Mouse (Mus musculus): Measurements from ENCODE around the gene Hspb7.

The Hspb7 gene

GRCm38 (mm10) chr4:141444451-141445327, 24.1 kb downstream of the Hspb7 start, which contains the start of gene Zbtb17:
TSS of gene Zbtb17 (plus strand) at chr4:141444654.
- peak; percentile 72 to 80 for DNase-seq (ENCODE audit: low spot score in 2 of 2)

- no peak for DNase-seq (ENCODE audit: low spot score in 2 of 2)
Observed at GRCm38 (mm10) chr4:141445328-141445720, 24.7 kb downstream of the Hspb7 start.

DNA sequence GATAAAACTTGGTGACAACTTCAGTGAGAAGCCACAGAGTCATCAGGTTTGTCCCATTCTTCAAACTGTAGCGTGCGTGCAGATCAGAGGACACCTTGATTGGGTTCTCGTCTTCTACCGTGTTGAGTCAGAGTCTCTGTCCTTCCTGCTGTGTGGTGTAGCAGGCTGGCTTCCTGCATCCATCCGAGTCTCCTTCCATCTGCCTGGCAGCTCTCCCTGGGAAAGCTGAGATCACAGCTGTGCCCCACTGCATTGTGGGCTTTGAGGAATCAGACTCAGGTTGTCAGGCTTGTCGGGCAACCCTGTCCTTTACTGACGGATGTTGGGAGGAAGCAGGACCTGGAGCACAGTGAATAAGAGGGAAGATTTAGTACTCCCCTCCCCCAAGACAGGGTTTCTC, 25.6 kb downstream of the Hspb7 start:
- no peak for DNase-seq (ENCODE audit: low spot score in 2 of 2)

- no peak for DNase-seq (ENCODE audit: low spot score in 2 of 2)
Observed at GRCm38 (mm10) chr4:141451251-141451650, 30.7 kb downstream of the Hspb7 start.

GRCm38 (mm10) chr4:141451916-141452450, 31.4 kb downstream of the Hspb7 start:
- no peak for DNase-seq (ENCODE audit: low spot score in 2 of 2)

- no peak for DNase-seq (ENCODE audit: low spot score in 2 of 2)
Observed at GRCm38 (mm10) chr4:141454581-141455350, 34.2 kb downstream of the Hspb7 start.

DNA sequence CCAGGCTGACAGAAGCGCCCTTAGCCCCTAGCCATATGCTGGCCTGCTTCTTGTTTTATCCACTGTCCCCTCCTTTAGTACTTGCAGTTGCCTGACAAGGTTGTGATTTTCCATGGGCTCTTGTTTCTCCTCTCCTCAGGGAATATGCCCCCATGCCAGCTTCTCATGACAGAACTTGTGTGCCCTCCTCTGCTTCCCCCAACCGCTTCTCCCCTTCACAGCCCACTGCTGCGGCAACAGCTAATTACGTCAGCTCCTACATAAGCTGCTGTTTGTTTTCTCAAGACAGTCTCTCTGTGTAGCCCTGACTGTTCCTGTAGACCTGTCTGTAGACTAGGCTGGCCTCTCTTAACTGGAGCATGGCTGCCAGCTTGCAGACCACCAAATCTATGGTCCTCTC, 34.9 kb downstream of the Hspb7 start:
- no peak for DNase-seq (ENCODE audit: low spot score in 2 of 2)

DNA sequence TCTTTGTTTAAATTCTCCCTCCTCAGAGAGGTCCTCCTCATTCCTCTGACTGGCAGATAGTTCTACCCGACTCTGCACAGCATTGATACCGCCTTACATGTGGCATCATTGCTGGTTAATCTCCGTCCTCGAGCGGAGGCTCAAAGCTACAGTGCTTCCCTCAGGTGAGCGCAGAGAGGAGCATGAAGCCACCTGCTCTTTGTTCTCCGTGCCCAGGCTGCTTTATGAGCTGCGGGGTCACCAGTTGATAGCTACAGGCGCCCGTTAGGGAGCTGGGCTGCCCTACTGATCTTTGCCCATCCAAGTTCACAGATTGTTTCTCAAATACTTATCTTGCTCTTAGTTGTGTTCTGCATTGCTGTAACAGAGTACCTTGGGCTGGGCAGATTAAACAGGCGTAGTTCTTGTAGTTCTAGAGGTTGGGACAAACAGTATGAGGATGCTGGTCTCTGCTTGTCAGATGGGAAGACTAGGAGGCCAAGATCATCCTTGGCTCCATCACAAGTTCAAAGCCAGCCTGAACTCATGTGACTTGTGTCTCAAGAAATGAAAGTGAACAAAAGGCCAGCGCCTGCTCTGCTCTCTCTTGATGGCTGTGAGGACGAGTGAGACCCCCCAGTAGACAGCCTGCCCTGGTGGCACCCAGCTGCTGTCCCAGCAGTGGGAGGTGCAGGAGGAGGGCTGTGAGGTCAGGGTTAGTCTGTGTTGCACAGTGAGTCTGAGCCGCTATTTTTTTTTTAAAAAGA, 35.8 kb downstream of the Hspb7 start:
- no peak for DNase-seq (ENCODE audit: low spot score in 2 of 2)

DNA sequence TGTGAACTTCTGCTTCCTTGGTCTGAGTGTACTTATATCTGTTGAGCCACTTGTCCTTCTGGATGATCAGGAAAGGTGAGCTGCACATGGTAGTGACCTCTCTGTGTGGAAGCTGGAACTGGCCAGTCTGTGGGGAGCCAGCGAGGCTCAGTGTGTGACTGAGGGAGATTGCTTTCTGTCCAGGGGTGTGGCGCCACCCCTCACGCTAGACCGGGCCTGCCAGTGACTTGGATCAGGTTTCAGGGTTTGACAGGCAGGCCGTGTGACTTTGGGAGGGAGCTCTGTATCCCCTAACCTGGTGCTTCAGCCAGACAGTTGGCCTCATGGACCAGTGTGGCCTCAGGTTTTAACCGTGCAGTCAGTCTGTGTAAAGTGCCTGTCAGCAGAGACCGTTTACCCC, 37.7 kb downstream of the Hspb7 start:
- DNase-seq (ENCODE audit: low spot score in 2 of 2) = no peak

- DNase-seq (ENCODE audit: low spot score in 2 of 2) = no peak
Observed at GRCm38 (mm10) chr4:141458888-141459287, 38.3 kb downstream of the Hspb7 start.

DNA sequence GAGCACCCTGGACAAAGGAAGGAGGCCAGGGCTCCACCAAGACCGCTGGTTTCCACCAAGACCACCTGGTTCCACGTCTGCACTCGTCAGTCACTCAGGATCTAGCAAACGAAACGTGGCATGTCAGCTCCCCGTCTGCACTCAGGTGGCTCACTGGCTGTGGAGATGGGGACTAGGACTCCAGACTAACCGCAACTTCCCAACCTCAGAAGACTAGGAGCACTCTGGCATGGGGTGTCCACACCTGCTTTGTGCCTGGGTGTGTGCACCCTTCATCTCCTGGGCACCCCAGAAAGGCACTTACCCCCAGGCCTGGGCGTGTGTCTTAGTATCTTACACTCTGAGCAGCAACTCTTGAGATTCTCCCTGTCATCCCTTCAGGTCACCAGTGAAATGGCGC, 39.2 kb downstream of the Hspb7 start:
- DNase-seq (ENCODE audit: low spot score in 2 of 2) = no peak

- DNase-seq (ENCODE audit: low spot score in 2 of 2) = no peak
Observed at GRCm38 (mm10) chr4:141460481-141460880, 39.9 kb downstream of the Hspb7 start.

DNA sequence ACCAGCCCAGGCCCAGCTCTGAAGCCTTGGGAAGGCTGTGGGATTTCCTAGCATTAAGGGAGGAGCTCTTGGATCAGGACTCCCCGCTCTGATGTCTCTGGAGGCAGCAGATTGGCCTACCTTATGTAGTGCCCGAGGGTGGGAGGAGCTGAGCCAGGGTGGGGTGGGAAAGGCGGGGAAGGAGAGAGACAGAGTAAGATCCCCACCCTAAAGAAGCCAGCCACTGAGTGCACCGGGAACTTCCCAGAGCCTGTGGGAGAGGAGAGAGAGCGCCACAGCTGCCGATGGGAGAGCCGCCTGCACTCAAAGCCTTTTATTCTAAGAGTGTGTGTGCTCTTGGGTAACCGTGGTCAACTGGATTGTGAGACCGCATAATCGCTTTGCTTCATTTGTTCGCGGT, 40.5 kb downstream of the Hspb7 start:
- no peak for DNase-seq (ENCODE audit: low spot score in 2 of 2)

DNA sequence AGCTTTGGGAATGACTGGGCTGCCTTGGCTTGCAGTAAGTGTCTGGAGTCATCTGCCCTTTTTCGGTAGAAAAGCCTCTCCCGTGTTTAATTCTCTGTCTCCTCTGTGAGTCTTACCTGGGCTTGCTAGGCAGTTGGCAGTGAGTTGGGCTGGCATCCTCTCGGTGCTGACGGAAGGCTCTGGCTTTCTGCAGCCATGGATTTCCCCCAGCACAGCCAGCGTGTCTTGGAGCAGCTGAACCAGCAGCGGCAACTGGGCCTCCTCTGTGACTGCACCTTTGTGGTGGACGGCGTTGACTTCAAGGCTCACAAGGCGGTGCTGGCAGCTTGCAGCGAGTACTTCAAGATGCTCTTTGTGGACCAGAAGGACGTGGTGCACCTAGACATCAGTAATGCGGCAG, 41.0 kb downstream of the Hspb7 start:
- DNase-seq (ENCODE audit: low spot score in 2 of 2) = no peak

- no peak for DNase-seq (ENCODE audit: low spot score in 2 of 2)
Observed at GRCm38 (mm10) chr4:141463472-141463871, 42.9 kb downstream of the Hspb7 start.

DNA sequence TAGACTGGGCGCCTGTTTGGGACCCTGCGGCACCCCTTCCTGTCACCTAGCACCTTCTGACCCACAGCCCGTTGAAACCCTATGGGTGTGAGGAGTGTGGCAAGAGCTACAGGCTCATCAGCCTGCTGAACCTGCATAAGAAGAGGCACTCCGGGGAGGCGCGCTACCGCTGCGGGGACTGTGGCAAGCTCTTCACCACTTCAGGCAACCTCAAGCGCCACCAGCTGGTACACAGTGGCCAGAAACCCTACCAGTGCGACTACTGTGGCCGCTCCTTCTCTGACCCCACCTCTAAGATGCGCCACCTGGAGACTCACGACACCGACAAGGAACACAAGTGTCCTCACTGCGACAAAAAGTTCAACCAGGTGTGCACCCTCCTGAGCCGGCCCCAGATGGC, 44.1 kb downstream of the Hspb7 start:
- DNase-seq (ENCODE audit: low spot score in 2 of 2) = no peak

DNA sequence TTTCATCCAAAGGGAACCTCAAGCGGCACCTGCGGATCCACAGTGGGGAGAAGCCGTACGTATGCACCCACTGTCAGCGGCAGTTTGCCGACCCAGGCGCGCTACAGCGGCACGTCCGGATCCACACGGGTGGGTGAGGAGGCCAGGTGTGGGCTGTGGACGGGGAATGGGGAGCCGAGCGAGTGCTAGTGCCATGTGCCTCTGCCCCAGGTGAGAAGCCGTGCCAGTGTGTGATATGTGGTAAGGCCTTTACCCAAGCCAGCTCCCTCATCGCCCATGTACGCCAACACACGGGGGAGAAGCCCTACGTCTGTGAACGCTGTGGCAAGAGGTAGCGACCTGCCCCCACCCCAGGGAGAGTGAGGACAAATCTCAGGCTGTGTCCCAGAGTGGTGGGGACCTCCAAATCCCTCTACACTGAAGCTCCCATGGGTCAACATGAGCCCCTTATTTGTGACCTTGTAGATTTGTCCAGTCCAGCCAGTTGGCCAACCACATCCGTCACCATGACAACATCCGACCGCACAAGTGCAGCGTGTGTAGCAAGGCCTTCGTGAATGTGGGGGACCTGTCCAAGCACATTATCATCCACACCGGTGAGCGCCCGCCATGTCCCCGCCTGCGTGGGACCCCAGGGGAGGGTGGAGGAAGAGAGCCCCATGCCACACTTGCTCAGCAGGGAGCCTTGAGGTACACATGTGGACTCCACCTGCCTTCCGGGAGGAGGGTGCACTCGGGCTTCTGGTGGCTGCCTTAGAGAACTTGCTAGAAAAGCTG, 45.1 kb downstream of the Hspb7 start:
- DNase-seq (ENCODE audit: low spot score in 2 of 2) = no peak

GRCm38 (mm10) chr4:141466289-141466795, 45.8 kb downstream of the Hspb7 start:
- DNase-seq (ENCODE audit: low spot score in 2 of 2) = no peak

- DNase-seq (ENCODE audit: low spot score in 2 of 2) = no peak
Observed at GRCm38 (mm10) chr4:141466844-141467580, 46.4 kb downstream of the Hspb7 start.

DNA sequence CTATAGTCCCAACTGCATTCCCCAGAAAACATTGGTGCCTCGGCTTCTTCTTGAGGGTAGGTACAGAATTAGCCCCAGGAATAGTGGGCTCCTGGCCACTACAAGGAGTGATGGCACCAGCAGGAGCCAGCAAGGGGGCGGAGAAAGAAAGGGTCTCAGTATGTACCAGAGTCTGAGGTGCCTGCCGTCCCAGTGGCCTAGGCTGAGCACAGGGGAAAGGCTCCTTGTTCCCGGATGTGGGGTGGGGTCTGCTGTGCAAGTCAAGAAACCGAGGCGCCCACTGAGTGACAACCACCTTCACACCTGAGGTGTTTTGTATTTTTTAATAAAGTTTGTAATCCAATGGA, 47.0 kb downstream of the Hspb7 start:
- DNase-seq (ENCODE audit: low spot score in 2 of 2) = no peak

Measured in frontal cortex, postnatal 14 days (tissue).